Mouse (Mus musculus) CH12.LX (cell line): Measurements from ENCODE around the gene Btbd8. TPM values are rescaled to one million over a fixed set of nuclear protein-coding genes. Genes with fewer than 3 reads are reported as not detected.

ENCODE experiments used
- DNase-seq: peaks from one replicate; pipeline ENCODE4 v3.0.0-alpha.2; 2013; ENCODE audit errors: extremely low read depth
- H3K27ac ChIP-seq: 2 replicates; pipeline ENCODE4 v1.5.1; 2012; ENCODE audit warnings: low read depth, mild to moderate bottlenecking, control low read depth, moderate library complexity; ENCODE audit not compliant: insufficient read depth
- H3K27me3 ChIP-seq: replicated peaks from 2 replicates; pipeline ENCODE3; 2012; ENCODE audit warnings: inconsistent platforms
- H3K36me3 ChIP-seq, 2 experiments: replicated peaks in 1 of 2; 2 replicates each; pipeline versions ENCODE3 to v1.6.1; 2012; ENCODE audit warnings: inconsistent platforms in 1 of 2, low read length in 1 of 2, mild to moderate bottlenecking in 1 of 2, mixed read lengths in 1 of 2, moderate library complexity in 1 of 2; ENCODE audit not compliant: control insufficient read depth in 1 of 2, insufficient read depth in 1 of 2
- H3K4me1 ChIP-seq, 2 experiments: 2 replicates each; pipeline ENCODE4 v1.6.1; 2012; ENCODE audit warnings: inconsistent platforms in 1 of 2, moderate library complexity in 1 of 2; ENCODE audit not compliant: insufficient read depth in 2 of 2, control insufficient read depth in 1 of 2
- H3K4me2 ChIP-seq: 2 replicates; pipeline ENCODE4 v1.6.1; 2012; ENCODE audit warnings: low read depth, mild to moderate bottlenecking, control low read depth; ENCODE audit not compliant: poor library complexity, insufficient read depth, severe bottlenecking
- H3K4me3 ChIP-seq, 3 experiments: fragments of 150-350 bp in 1 of 3; sonication (generic) in 1 of 3; replicated peaks in 1 of 3; 2 replicates each; pipeline versions ENCODE3 to v1.5.1; 2011 to 2012; ENCODE audit warnings: low read depth in 2 of 3, low read length in 2 of 3, mild to moderate bottlenecking in 2 of 3, moderate library complexity in 2 of 3, control low read depth in 1 of 3, improper control_type of control experiment in 1 of 3, inconsistent platforms in 1 of 3, mixed read lengths in 1 of 3; ENCODE audit not compliant: poor library complexity in 1 of 3
- H3K79me2 ChIP-seq: replicated peaks from 2 replicates; pipeline ENCODE4 v1.6.1; 2012; ENCODE audit warnings: mild to moderate bottlenecking, moderate library complexity; ENCODE audit not compliant: control insufficient read depth, poor library complexity, insufficient read depth, severe bottlenecking; ENCODE audit errors: extremely low read depth
- H3K9ac ChIP-seq: 2 replicates; pipeline ENCODE4 v1.6.1; 2012; ENCODE audit warnings: low read depth, mild to moderate bottlenecking, control low read depth, moderate library complexity; ENCODE audit not compliant: insufficient read depth
- H3K9me3 ChIP-seq: replicated peaks from 2 replicates; pipeline ENCODE3; 2012; ENCODE audit warnings: low read length, inconsistent platforms, mixed read lengths
- BHLHE40 ChIP-seq: IDR thresholded peaks from 2 replicates; pipeline ENCODE4 v1.6.1; 2011; ENCODE audit warnings: mild to moderate bottlenecking, low read depth, low read length, improper control_type of control experiment
- CHD1 ChIP-seq: IDR thresholded peaks from 2 replicates; pipeline ENCODE4 v1.6.1; 2012; ENCODE audit warnings: low read depth, low read length, improper control_type of control experiment, inconsistent platforms
- CTCF ChIP-seq, 2 experiments: IDR thresholded peaks in 1 of 2; conservative IDR thresholded peaks in 1 of 2; 2 replicates each; pipeline ENCODE4 v1.5.1; 2011 to 2012; ENCODE audit warnings: low read depth in 2 of 2, low read length in 2 of 2, improper control_type of control experiment in 1 of 2, inconsistent platforms in 1 of 2, mild to moderate bottlenecking in 1 of 2, moderate library complexity in 1 of 2
- EP300 ChIP-seq: IDR thresholded peaks from 2 replicates; pipeline ENCODE4 v1.6.1; 2011; ENCODE audit warnings: low read length, improper control_type of control experiment
- GABPA ChIP-seq: IDR thresholded peaks from 2 replicates; pipeline ENCODE4 v1.6.1; 2012; ENCODE audit warnings: low read depth, low read length, improper control_type of control experiment, inconsistent platforms; ENCODE audit not compliant: insufficient replicate concordance
- JUN ChIP-seq: IDR thresholded peaks from 2 replicates; pipeline ENCODE4 v1.6.1; 2011; ENCODE audit warnings: low read depth, mild to moderate bottlenecking, low read length, improper control_type of control experiment, moderate library complexity; ENCODE audit not compliant: insufficient read depth
- JUND ChIP-seq: conservative IDR thresholded peaks from 2 replicates; pipeline ENCODE4 v1.6.1; 2011; ENCODE audit warnings: low read depth, low read length, improper control_type of control experiment
- MAFK ChIP-seq: IDR thresholded peaks from 2 replicates; pipeline ENCODE4 v1.6.1; 2011; ENCODE audit warnings: low read length, improper control_type of control experiment; ENCODE audit not compliant: insufficient replicate concordance
- MEF2A ChIP-seq: IDR thresholded peaks from 2 replicates; pipeline ENCODE4 v1.6.1; 2014; ENCODE audit warnings: low read depth, mild to moderate bottlenecking, inconsistent platforms, low read length, improper control_type of control experiment, borderline replicate concordance
- NELFE ChIP-seq: IDR thresholded peaks from 2 replicates; pipeline ENCODE4 v1.6.1; 2011; ENCODE audit warnings: low read depth, low read length, improper control_type of control experiment
- PAX5 ChIP-seq: IDR thresholded peaks from 2 replicates; pipeline ENCODE4 v1.6.1; 2012; ENCODE audit warnings: low read length, inconsistent platforms, mixed read lengths
- POLR2A ChIP-seq: IDR thresholded peaks from 2 replicates; pipeline ENCODE4 v1.6.1; 2011; ENCODE audit warnings: low read depth, mild to moderate bottlenecking, improper control_type of control experiment, low read length
- POLR2AphosphoS2 ChIP-seq: IDR thresholded peaks from 2 replicates; pipeline ENCODE4 v1.6.1; 2011; ENCODE audit warnings: low read depth, low read length, improper control_type of control experiment
- RAD21 ChIP-seq: IDR thresholded peaks from 2 replicates; pipeline ENCODE4 v1.6.1; 2011; ENCODE audit warnings: low read depth, mild to moderate bottlenecking, low read length, improper control_type of control experiment, moderate library complexity
- SIN3A ChIP-seq: IDR thresholded peaks from 2 replicates; pipeline ENCODE4 v1.6.1; 2012; ENCODE audit warnings: low read length, improper control_type of control experiment, inconsistent platforms
- UBTF ChIP-seq: IDR thresholded peaks from 2 replicates; pipeline ENCODE4 v1.6.1; 2012; ENCODE audit warnings: low read depth, mild to moderate bottlenecking, inconsistent platforms, low read length, improper control_type of control experiment, moderate library complexity
- ZC3H11A ChIP-seq: IDR thresholded peaks from 2 replicates; pipeline ENCODE4 v1.6.1; 2012; ENCODE audit warnings: low read depth, mild to moderate bottlenecking, inconsistent platforms, low read length, improper control_type of control experiment
- ZKSCAN1 ChIP-seq: IDR thresholded peaks from 2 replicates; pipeline ENCODE4 v1.6.1; 2012; ENCODE audit warnings: low read depth, inconsistent platforms, low read length, improper control_type of control experiment, borderline replicate concordance
- ZMIZ1 ChIP-seq: IDR thresholded peaks from 2 replicates; pipeline ENCODE4 v1.6.1; 2012; ENCODE audit warnings: low read depth, mild to moderate bottlenecking, inconsistent platforms, low read length, improper control_type of control experiment
- dilution Hi-C: fragments of 300-500 bp; cut with MboI; formaldehyde crosslinking; loops from 2 replicates; pipeline ENCODE4 v1.14.3; 2020; ENCODE audit warnings: low sequenced_read_pairs; ENCODE audit not compliant: extremely low pct_unique_long_range_greater_than_20kb, extremely low pct_ligation_motif_present
- in situ Hi-C: fragments of 300-500 bp; cut with MboI; formaldehyde crosslinking; loops from 3 replicates; pipeline ENCODE4 v1.14.3; 2019; ENCODE audit warnings: low sequenced_read_pairs, low pct_ligation_motif_present, low pct_unique_long_range_greater_than_20kb, mixed read lengths
- polyA plus RNA-seq: library from polyadenylated mRNA; unstranded; fragments of >175 nt; gene quantifications from 2 replicates; pipeline ENCODE4 v1.2.1, GENCODE M21; 2012; ENCODE audit warnings: low read depth; ENCODE audit not compliant: insufficient read length
- total RNA-seq, 2 experiments: library from RNA; depleted of rRNA; stranded (reverse); fragments of 300-350 nt in 1 of 2; fragments of >200 nt in 1 of 2; gene quantifications; 2 replicates each; pipeline ENCODE4 v1.2.3; 2012 to 2014

Btbd8 gene
- total and polyA plus RNA-seq, 3 experiments = 5.1 to 5.9 (median 5.2) TPM

DNA sequence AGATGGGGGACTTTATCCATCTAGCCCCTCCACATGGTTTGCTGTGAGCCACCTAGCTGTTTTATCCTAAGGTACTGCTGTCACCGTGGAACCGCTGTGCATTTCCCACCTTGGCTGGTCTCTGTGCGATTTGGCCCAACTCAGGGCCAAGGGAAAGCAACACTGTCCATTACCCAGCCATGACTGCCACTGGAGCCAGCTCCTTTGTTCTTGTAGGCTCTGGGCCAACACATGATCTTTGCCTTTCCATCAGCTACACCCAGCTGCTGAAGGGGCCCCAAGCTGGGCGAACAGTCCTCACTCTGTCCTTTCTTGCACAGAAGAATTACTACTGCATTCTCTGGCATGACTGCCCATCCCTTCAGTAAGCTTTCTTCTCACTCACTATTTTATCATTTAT is 80.8 kb downstream of the Btbd8 start:
- Histone ChIP-seq H3K4me3 (no peak overlapping the region), H3K27me3 (no peaks in the 10 kb centered on the region), H3K4me1 (peaks cover 0 to 17% of the 10 kb centered on the region in 2 experiments; a peak in 2 of 4 replicates), H3K9ac (no peak overlapping the region), H3K79me2 (no peaks in the 10 kb centered on the region)
- dilution Hi-C loops (no loop called here), in situ Hi-C loops (loop anchor here (5.0 to 25.0 kb wide), 2 partner anchors 181 to 531 kb away; no protein-coding TSS in a partner anchor)
- no peak for DNase-seq
- no peak for TF ChIP-seq ZC3H11A
- TF ChIP-seq MAFK = no peak
- TF ChIP-seq CHD1 = no peak
- TF ChIP-seq RAD21 = no peak
- TF ChIP-seq ZMIZ1 = no peak
- TF ChIP-seq ZKSCAN1 = no peak
- TF ChIP-seq PAX5 = no peak
- TF ChIP-seq BHLHE40 = no peak
- TF ChIP-seq POLR2A = no peak
- no peak for TF ChIP-seq POLR2AphosphoS2
- no peak for TF ChIP-seq JUN
- no peak for TF ChIP-seq CTCF (conservative IDR thresholded peaks at IDR 0.05 in 1 of 2, IDR thresholded peaks at IDR 0.05 in 1 of 2; ENCODE audit: low read depth in 2 of 2, low read length in 2 of 2)
- TF ChIP-seq, all 38 proteins: peak for 0
- no peak overlapping the region for H3K4me2 ChIP-seq
- no peaks in the 10 kb centered on the region for H3K9me3 ChIP-seq
- H3K36me3 ChIP-seq = no peaks in the 10 kb centered on the region
- H3K27ac ChIP-seq = no peak overlapping the region

DNA sequence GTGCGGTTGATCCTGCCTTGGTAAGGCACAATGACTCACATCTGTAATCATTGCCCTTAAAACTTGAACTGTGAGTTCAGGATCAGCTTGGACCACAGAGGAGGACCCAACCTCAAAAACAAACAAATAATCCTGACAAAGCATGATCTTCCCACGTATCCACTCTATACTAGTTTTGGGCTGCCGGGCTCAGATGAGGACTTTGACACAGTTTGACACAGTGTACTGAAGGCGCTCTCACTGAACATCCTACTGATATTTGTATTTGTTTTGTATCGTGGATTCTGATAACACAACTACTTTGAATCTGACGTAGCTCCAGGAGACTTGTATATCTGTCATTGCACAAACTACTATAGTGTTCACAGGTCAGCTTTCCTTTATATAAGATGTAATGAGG is 83.6 kb downstream of the Btbd8 start:
- Histone ChIP-seq H3K9ac (no peak overlapping the region), H3K9me3 (no peaks in the 10 kb centered on the region), H3K27ac (no peak overlapping the region), H3K27me3 (no peaks in the 10 kb centered on the region), H3K79me2 (no peaks in the 10 kb centered on the region), H3K4me3 (no peak overlapping the region), H3K4me2 (no peak overlapping the region), H3K4me1 (peaks cover 2 to 28% of the 10 kb centered on the region in 2 experiments), H3K36me3 (no peaks in the 10 kb centered on the region)
- DNase-seq = no peak
- TF ChIP-seq UBTF = no peak
- TF ChIP-seq MEF2A = no peak
- TF ChIP-seq SIN3A = no peak
- no peak for TF ChIP-seq JUND
- no peak for TF ChIP-seq JUN
- no peak for TF ChIP-seq ZMIZ1
- TF ChIP-seq EP300 = no peak
- TF ChIP-seq GABPA = no peak
- TF ChIP-seq NELFE = no peak
- in situ Hi-C loops = loop anchor here (25.0 kb wide), 1 partner anchor 534 kb away; no protein-coding TSS in a partner anchor
- dilution Hi-C loops = no loop called here
